Mouse (Mus musculus) brain, embryonic 18.5 days (tissue): Measurements from ENCODE around the gene Ubxn10.

ENCODE experiments used
- DNase-seq: peaks from one replicate; pipeline ENCODE4 v3.0.0-alpha.2; 2012; ENCODE audit warnings: low read depth, low spot score

The Ubxn10 gene

DNA sequence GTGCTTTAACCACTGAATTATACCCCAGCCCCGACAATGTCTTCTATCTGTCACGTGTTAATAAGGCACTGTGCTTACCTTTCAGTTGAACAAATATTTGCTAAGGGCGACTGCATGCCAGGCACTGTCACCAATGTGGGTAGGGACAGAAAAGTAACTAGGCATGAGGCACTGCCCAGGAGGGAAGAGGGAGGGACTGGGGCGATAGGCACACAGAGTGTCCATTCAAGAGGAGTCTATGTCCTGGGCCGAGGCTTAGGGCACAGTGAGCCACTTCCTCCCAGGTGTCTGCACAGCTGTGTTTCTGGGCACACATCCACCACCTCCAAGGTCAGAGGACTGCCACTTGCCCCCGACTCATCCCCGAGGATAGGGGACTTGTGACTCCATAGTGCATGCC, at the start of gene Ubxn10:
TSS of gene Ubxn10 (minus strand) at position 137 of the 400 bp plus-strand sequence.
- no peak for DNase-seq

DNA sequence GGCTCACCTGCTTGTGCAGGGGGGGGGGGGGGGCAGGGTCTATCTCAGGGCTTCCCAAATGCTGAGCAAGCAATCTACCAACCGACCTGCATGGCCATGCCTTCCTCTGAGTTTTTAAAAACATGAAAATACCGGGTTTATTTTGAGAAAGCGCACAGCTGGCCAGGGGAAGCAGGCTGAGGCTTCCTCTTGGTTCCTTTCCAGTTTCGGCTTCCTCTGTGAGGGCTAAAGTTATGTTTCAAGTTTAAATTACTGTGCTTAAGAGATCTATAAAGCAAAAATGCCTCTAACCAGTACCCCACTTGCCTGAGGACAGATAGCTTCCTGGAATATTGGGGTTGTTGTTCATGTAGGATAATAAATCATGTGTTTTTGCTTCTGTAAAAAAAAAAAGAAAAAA, 49.2 kb upstream of the Ubxn10 start:
- no peak for DNase-seq

DNA sequence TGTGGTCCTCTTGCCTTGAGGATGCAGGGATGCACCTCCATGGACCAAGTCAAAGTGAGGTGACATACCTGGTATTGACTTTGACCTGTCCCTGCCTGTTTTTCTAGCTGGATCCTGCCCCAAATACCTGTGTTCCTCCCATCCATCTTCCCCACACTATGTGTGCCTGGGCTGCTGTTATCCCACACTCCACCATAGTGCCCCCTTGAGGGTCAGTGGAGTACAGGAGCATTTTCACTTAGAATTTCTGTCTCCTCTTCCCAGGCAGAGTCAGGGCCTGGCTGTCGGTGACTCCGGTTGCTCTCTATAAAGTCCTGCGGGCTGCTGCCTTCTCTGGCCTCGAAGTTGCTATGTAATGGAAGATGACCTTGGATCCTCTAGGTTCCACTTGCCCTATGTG, 48.8 kb upstream of the Ubxn10 start:
- DNase-seq = no peak

DNA sequence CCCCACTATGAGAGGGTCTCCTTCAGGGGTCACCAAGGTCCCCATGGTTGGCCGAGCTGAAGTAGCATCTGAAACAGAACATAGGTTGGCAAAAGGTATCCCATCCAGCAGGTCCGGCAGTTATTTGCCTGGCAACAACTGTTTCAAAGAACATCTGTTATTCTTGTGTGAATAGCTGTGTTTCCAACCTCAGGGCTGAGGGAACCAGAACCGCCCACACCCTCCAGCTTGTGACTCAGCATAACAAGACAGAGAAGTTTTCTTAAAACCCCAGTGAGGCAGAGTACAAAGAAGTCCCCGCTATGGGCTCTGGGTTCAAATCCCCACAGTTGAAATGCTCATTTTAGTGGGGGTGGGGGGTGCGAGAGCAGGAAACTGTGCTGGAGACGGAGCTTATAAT, 45.1 kb upstream of the Ubxn10 start:
- DNase-seq = no peak

DNA sequence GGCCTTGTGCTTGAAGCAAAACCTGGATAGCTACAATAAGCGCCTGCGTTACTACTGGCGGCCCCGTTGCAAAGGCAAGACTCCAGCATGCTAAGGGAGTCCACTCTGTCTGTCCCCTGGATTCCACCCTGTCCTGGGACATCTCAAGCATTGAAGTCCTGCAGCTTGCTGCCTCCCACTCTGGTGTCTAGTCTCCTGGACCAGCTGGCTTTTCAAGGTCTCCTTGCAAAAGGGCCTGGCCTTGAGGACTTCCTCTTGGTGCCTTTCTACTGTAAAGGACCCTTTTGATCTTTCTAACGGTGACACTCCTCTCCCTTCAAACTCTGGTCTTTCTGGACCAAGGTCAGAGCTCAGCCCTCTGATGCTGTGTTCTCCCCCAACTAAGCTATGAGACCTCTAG, 43.3 kb upstream of the Ubxn10 start:
- no peak for DNase-seq

DNA sequence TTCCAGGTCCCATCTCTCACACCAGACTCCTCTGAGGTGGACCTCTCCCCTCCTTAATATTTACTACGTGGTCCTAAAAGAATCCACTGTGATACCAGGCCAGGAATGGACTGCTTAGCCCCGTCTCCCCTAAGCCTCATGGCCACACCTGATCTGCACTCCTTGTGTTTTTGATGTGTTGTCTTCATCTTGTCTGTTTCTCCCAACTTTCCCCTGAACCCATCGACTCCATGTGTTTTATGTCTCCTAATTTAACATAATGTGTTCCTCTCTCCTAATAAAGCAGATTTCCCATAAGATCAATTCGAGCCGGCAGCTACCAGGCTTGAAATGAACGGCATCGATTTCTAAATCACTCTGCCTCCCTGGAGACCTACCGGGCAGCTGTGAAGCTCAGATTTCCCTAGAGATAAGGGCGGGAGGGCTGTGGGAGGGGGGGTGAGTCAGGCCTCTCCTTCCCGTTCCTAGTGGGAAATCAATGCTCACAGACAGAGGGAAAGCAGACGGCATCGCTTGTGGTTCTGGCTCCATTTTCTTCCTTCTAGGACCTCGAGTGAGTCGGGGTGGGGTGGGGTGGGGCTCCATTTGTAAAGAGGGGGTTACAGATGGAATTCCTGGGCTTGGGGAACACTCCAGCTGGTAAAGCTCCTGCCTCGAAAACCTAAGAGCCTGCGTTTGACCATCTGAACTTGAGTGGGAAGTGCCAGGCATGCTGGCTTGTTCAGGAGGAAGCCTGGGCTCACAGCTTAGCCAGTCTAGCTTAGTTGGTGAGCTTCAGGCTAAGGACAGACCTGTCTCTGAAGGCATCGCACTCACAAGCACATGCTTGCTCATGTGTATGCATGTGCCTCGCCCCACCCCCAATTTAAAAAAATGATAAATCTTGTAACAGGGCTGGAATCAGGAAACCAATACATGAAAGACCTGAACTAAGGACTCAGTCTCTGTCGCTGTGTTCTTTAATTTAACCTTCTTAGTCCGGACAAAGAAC, 40.7 kb upstream of the Ubxn10 start:
- no peak for DNase-seq

- DNase-seq = no peak
These were observed 38.5 kb upstream of the Ubxn10 start, which contains the start of gene Pla2g2d for GRCm38 (mm10) chr4:138775435-138775834. Pla2g2d (plus strand) TSS chr4:138775735.

GRCm38 (mm10) chr4:138772386-138772785, 35.4 kb upstream of the Ubxn10 start:
- no peak for DNase-seq

DNA sequence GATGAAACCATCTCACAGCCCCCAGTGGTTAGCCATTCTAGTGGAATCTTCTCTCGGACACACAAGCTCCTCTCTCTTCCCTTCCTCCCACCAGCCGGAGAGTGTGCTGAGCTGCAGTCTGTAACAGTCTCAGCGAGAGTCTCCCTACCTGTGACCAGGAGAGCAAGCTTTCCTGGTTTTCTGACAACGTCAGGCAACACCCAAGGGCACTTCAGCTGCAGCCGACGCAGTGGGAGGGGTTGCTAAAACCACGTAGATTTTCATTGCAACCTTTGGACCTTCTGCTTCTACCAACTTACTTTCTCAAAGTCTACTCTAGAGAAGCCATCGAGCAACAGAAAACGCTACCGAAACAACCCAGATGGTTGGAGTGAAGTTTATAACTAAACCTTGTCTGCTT, 35.0 kb upstream of the Ubxn10 start:
- DNase-seq = no peak

DNA sequence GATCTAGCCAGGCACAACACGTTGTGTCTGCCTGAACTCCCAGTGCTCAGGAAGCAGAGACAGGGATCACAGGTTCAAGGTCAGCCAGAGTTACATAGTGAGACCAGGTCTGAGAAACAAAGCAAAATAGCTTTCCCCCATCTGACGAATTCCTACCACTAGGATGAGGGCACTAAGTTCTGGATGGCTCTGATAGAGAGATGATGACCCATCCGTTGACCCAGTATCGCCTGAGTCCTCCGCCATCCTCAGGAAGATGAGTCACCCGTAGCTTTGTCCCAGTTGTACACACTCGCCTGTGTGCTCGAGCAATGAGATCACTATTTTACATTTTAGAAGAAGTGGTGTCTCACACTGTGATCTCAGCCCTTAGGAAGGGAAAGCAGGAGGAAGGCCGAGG, 25.3 kb upstream of the Ubxn10 start:
- DNase-seq = no peak

DNA sequence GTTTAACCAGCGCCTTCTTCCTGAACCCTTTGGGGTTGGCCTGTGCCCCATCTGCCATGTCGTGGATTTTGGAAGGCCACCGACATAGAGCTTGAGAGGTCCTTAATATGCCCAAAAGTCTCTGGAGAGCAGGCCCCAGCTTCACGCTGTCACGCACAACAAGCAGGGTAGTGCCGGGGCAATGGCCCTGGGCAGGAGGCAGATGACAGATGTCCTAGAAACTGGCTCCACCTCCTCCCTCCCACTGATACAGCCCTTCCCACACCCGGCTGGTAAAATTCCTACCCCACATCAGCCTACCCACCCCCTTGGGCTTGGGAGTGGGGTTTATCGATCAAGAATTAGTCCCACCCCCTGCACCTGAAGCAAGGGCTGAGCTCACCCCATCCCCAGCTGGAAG, 20.4 kb upstream of the Ubxn10 start, which contains the start of gene Pla2g2f:
TSS of gene Pla2g2f (minus strand) at position 211 of the 400 bp plus-strand sequence.
- no peak for DNase-seq

GRCm38 (mm10) chr4:138755983-138756382, 19.0 kb upstream of the Ubxn10 start:
- DNase-seq = no peak

DNA sequence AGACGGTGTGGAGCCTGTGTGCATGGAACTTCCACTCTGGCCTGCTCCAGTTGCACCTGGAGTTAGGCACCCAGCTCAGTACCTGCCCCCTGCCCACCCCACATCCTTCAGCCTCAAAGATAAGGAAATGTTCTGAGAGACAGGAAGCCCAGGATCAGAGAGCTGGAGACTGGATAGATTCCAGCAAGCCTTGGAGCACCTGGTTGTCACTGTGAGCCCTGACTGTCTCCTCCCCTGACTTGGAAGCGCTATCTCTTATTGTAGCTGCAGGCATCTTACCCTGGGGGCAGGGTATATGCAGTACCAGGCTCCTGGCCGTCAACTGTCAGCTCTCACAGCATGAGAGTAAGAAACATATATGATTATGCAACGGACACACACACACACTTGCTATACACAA, 18.5 kb upstream of the Ubxn10 start:
- DNase-seq = no peak

DNA sequence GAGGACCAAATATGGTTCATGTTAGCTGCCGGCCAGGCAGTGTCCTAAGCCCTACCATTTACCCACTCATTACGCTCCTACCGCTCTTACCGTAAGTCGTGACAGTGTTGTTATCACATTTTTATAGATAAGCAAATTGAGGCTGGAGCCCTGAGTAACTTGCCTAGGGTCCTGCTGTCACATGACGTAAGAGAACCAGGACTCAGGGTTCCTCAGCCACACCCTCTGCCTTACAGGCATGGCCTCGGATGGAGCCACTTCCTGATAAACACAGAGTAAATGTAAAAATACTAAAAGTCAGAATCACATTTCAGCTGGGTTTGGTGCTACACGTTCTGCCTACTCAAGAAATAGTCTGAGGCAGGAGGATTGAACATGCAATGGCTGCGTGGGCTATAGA, 17.5 kb upstream of the Ubxn10 start:
- DNase-seq = no peak

- DNase-seq = no peak
These were observed 16.6 kb upstream of the Ubxn10 start for GRCm38 (mm10) chr4:138753608-138754007.

- DNase-seq = no peak
These were observed 15.6 kb upstream of the Ubxn10 start for GRCm38 (mm10) chr4:138752603-138753002.

- DNase-seq = no peak
These were observed 11.6 kb upstream of the Ubxn10 start for GRCm38 (mm10) chr4:138748369-138749072.

- no peak for DNase-seq
These were observed 10.9 kb upstream of the Ubxn10 start for GRCm38 (mm10) chr4:138747851-138748250.

GRCm38 (mm10) chr4:138746866-138747265, 9.9 kb upstream of the Ubxn10 start:
- DNase-seq = no peak

- no peak for DNase-seq
These were observed 8.9 kb upstream of the Ubxn10 start for GRCm38 (mm10) chr4:138745884-138746283.

GRCm38 (mm10) chr4:138739136-138739851, 2.3 kb upstream of the Ubxn10 start:
- no peak for DNase-seq

DNA sequence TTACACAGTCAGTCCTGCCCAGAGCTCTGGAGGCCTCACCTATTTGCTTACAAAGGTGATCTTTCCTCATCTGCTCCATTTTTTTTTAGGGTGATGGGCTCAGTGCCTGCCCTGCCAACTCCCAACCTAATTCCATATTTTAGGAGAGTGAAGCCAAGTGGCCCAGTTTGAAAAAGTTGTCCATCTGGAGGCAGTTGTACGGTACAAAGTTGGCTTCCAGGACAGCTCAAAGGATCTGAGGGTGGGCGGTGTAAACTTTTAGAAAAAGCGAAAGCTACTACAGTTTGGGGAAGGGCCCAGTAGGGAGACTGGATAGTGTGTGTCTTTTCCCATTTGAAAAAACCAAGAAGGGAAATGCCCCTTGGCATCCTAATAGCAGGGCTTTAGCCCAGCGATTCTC, 2.1 kb downstream of the Ubxn10 start:
- no peak for DNase-seq
